Mouse (Mus musculus) heart, embryonic 11.5 days (tissue): Measurements from ENCODE around the gene Lim2. TPM values are rescaled to one million over a fixed set of nuclear protein-coding genes. Genes with fewer than 3 reads are reported as not detected.

Experiments used
- ATAC-seq: fragments of 200-750 bp; cut with Nextera tagmentation; replicated peaks from 2 replicates; pipeline ENCODE4 v1.8.0; 2017; ENCODE audit warnings: moderate library complexity; ENCODE audit not compliant: insufficient number of reproducible peaks, low FRiP score, low TSS enrichment
- H3K27ac ChIP-seq: fragments of 300-500 bp; sonication (generic); 2 replicates; pipeline ENCODE4 v1.5.1; 2014; ENCODE audit warnings: mild to moderate bottlenecking, low read depth, low read length
- H3K27me3 ChIP-seq: fragments of 300-500 bp; sonication (generic); 2 replicates; pipeline ENCODE4 v1.6.1; 2014; ENCODE audit warnings: mild to moderate bottlenecking, low read length, mixed read lengths; ENCODE audit not compliant: control insufficient read depth, insufficient read depth
- H3K36me3 ChIP-seq: fragments of 300-500 bp; sonication (generic); 2 replicates; pipeline ENCODE4 v1.6.1; 2014; ENCODE audit warnings: mild to moderate bottlenecking, low read length, moderate library complexity, mixed read lengths; ENCODE audit not compliant: control insufficient read depth, insufficient read depth
- H3K4me1 ChIP-seq: fragments of 300-500 bp; sonication (generic); 2 replicates; pipeline ENCODE4 v1.6.1; 2014; ENCODE audit warnings: low read length; ENCODE audit not compliant: control insufficient read depth, insufficient read depth
- H3K4me2 ChIP-seq: fragments of 300-500 bp; sonication (generic); 2 replicates; pipeline ENCODE4 v1.6.1; 2014; ENCODE audit warnings: mild to moderate bottlenecking, moderate library complexity
- H3K4me3 ChIP-seq: fragments of 300-500 bp; sonication (generic); 2 replicates; pipeline ENCODE4 v1.5.1; 2014; ENCODE audit warnings: low read depth, low read length
- H3K9ac ChIP-seq: fragments of 300-500 bp; sonication (generic); 2 replicates; pipeline ENCODE4 v1.6.1; 2014; ENCODE audit warnings: mild to moderate bottlenecking, low read depth, low read length, moderate library complexity
- H3K9me3 ChIP-seq: fragments of 300-500 bp; sonication (generic); replicated peaks from 2 replicates; pipeline ENCODE4 v1.6.1; 2016; ENCODE audit warnings: low read length; ENCODE audit not compliant: control insufficient read depth
- WGBS: fragments of 180-500 bp; shearing (Covaris S2); extraction: QIAGEN DNeasy Blood & Tissue Kit; methylation state at CpG from one replicate; pipeline ENCODE4 v1.1.7; 2014; ENCODE audit not compliant: insufficient replicate concordance; 5-methylcytosine and 5-hydroxymethylcytosine counted together
- polyA plus RNA-seq: library from polyadenylated mRNA; unstranded; fragments of >200 nt; fragmentation: Nextera tagmentation; extraction: Ambion mirVana; gene quantifications from 2 replicates; pipeline ENCODE4 v1.2.1, GENCODE M21; 2014

The Lim2 gene
- polyA plus RNA-seq, 1 experiment from 2014 or later: not detected

GRCm38 (mm10) chr7:43440482-43440881, 13.0 kb downstream of the Lim2 start, which contains the start of gene Cldnd2:
Cldnd2 (plus strand) TSS chr7:43440782.
- no peak within 1 kb of the TSS for H3K9ac ChIP-seq
- no peak for ATAC-seq
- H3K4me2 ChIP-seq: no peak within 1 kb of the TSS
- 76% methylated on average over 6 of the region's 6 CpGs for WGBS
- H3K27me3 ChIP-seq: peaks cover 2% of the 10 kb centered on the region; the same call in 1 of the 2 replicates
- no peaks in the 10 kb centered on the region for H3K9me3 ChIP-seq
- no peaks in the 10 kb centered on the region for H3K36me3 ChIP-seq
- peaks cover 15% of the 10 kb centered on the region for H3K4me1 ChIP-seq
- H3K27ac ChIP-seq: no peak within 1 kb of the TSS
- H3K4me3 ChIP-seq: no peak within 1 kb of the TSS

DNA sequence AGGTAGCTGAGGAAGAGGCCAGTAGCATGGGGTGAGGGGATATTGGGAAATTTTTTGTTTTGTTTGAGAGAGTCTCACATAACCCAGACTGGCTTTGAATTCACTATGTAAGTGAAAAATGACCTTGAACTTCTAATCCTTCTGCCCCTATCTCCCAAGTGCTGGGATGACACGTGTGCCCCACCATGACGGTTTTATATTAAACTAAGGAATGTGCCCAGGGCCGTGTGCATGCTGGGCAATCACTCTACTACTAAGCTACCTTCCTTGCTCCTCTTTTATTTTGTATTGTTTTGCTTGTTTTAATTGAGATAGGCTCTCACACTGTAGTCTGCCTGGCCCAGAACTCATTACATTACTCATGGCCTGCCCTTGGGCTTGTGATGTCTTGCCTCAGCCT, 13.6 kb downstream of the Lim2 start:
- H3K4me3 ChIP-seq: no peak overlapping the region
- no peak for ATAC-seq

DNA sequence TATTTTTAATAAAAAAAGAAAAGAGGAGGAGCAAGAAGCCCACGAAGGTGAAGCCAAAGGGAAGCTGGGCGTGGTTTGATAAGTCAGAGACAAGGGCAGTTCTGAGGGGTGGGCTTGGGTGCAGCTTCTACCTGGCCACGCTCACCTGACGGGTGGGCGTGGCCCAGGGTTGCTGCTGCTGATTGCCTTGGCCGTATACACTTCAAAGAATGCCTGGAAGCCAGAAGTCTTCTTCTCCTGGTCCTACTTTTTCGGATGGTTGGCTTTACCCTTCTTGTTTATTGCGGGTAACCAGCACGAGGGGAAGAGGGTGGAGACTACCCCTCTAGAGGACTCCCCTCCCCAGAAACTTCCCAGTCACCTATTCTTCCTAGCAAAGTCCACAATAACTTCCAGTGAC, 15.2 kb downstream of the Lim2 start:
- peak overlapping the region; percentile 71 for H3K4me2 ChIP-seq
- WGBS: 15% methylated on average over 6 of the region's 9 CpGs
- H3K36me3 ChIP-seq: no peaks in the 10 kb centered on the region; the same call in 1 of the 2 replicates

More for the DNA sequence above, 13.6 kb downstream of the Lim2 start:
- Histone ChIP-seq H3K9ac (no peak overlapping the region), H3K27me3 (peaks cover 2% of the 10 kb centered on the region; the same call in 1 of the 2 replicates), H3K27ac (no peak overlapping the region), H3K4me1 (peaks cover 15% of the 10 kb centered on the region), H3K36me3 (no peaks in the 10 kb centered on the region), H3K9me3 (no peaks in the 10 kb centered on the region), H3K4me2 (no peak overlapping the region)
- WGBS: 88% methylated on average over 3 of the region's 3 CpGs

DNA sequence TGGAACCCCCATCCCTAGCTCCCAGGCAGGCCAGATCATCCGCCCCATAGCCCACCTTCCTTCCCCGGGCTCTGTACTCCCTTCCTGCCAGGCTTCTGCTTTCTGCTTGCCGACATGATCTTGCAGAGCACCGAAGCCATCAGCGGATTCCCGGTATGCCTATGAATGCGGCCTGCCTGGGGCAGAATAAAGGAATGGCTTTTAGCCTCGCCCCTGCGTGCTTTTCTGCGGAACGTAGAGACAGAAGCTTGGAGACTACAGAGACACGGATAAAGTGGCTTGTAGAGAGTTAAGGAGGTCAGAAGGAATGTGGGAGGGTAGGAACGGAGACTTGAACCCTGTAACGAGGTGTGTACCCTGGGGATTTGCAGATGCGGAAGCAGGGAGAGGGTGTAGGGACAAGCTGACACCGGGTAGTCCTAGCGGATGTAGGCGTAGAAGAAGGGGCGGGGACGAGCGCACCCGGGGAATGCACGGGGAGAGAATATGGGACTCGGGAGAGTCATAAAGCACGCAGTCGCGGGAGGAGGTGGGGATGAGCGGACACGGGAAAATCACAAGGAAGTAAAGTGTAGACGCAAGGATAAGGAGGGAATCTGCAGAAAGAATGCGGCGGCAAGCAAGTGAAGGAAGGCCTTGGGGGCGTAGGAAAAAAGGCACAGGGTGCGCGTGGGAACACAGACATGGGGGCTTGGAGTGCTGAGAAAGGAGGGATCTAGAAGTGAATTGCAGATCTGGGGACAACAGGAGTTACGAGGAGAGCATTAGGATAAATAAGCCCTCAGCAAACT, 15.9 kb downstream of the Lim2 start:
- peak overlapping the region; percentile 74 for H3K9ac ChIP-seq
- ATAC-seq: peak; percentile 89
- H3K4me3 ChIP-seq: peak overlapping the region; percentile 63
- peaks cover 22% of the 10 kb centered on the region for H3K4me1 ChIP-seq
- H3K36me3 ChIP-seq: no peaks in the 10 kb centered on the region; the same call in 1 of the 2 replicates
- H3K27me3 ChIP-seq: 0 out of 2 replicates have a peak, but pooled peaks cover 2% of the 10 kb centered on the region
- H3K4me2 ChIP-seq: peak overlapping the region; percentile 71
- H3K9me3 ChIP-seq: no peaks in the 10 kb centered on the region
- H3K27ac ChIP-seq: peak overlapping the region; percentile 98
- 1% methylated on average over 36 of the region's 36 CpGs for WGBS

More for the DNA sequence above, 15.2 kb downstream of the Lim2 start:
- Histone ChIP-seq H3K27me3 (0 out of 2 replicates have a peak, but pooled peaks cover 2% of the 10 kb centered on the region), H3K4me3 (peak overlapping the region; percentile 63), H3K9ac (peak overlapping the region; percentile 74), H3K9me3 (no peaks in the 10 kb centered on the region), H3K27ac (peak overlapping the region; percentile 98), H3K4me1 (peaks cover 16% of the 10 kb centered on the region)
- no peak for ATAC-seq

DNA sequence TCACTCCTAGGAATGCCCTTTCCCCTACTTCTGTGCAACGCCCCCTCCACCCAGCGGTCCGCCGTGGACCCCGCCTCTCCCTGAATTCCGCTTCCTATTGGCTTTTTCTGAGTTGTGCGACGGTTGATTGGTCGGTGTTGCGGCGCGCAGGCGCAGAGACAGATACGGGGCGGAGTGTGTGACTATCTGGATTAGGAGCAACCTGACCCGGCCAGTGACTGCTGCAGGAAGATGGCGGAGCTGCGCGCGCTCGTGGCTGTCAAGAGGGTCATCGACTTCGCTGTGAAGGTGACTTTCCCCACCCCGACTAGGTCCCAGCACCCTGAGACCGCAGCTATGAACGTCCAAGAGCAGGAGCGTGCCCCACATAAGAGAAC, 16.4 kb downstream of the Lim2 start, which contains the start of the genes Etfb and Gm45233:
Gene Etfb, plus strand, starts transcription at position 167 of the 377 bp plus-strand sequence.
Gene Gm45233, plus strand, starts transcription at position 212 of the 377 bp plus-strand sequence.
- Histone ChIP-seq H3K36me3 (no peaks in the 10 kb centered on the region; the same call in 1 of the 2 replicates), H3K9ac (peak within 1 kb of the TSS; percentile 74), H3K4me1 (peaks cover 22% of the 10 kb centered on the region), H3K27me3 (0 out of 2 replicates have a peak, but pooled peaks cover 2% of the 10 kb centered on the region), H3K27ac (peak within 1 kb of the TSS; percentile 98), H3K4me3 (peak within 1 kb of the TSS; percentile 63), H3K9me3 (no peaks in the 10 kb centered on the region), H3K4me2 (peak within 1 kb of the TSS; percentile 71)
- 1% methylated on average over 27 of the region's 27 CpGs for WGBS
- peak; percentile 98 for ATAC-seq

GRCm38 (mm10) chr7:43447801-43448200, 20.3 kb downstream of the Lim2 start:
- 79% methylated on average over 4 of the region's 4 CpGs for WGBS
- Histone ChIP-seq H3K27ac (no peak overlapping the region), H3K4me1 (peaks cover 25% of the 10 kb centered on the region), H3K9ac (no peak overlapping the region), H3K36me3 (peaks cover 2% of the 10 kb centered on the region; the same call in 1 of the 2 replicates), H3K9me3 (no peaks in the 10 kb centered on the region), H3K4me3 (no peak overlapping the region), H3K27me3 (no peaks in the 10 kb centered on the region), H3K4me2 (no peak overlapping the region)
- ATAC-seq: no peak

GRCm38 (mm10) chr7:43448246-43448645, 20.8 kb downstream of the Lim2 start:
- Histone ChIP-seq H3K4me3 (no peak overlapping the region), H3K9ac (no peak overlapping the region), H3K9me3 (no peaks in the 10 kb centered on the region), H3K27me3 (no peaks in the 10 kb centered on the region), H3K4me2 (no peak overlapping the region), H3K27ac (no peak overlapping the region), H3K36me3 (peaks cover 4% of the 10 kb centered on the region; the same call in 1 of the 2 replicates), H3K4me1 (peaks cover 22% of the 10 kb centered on the region)
- 77% methylated on average over 2 of the region's 3 CpGs for WGBS
- no peak for ATAC-seq

DNA sequence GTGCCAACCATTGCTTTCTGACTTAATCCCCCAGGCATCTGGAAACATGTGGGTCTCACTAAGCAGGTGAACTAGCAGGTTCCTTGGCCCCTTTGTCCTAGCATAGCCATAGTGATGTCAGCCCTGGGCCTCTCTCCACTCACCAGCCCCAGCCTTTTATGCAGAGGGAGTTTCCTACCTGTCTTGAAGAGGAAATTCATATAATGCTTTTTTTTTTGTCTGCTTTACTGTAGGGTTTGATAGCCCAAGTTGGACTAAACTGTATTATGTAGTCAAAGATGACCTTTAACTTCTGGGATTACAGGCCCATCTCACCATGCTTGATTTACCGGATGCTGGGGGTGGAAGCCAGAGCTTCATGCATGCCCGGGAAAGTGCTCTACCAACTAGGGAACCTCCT, 22.3 kb downstream of the Lim2 start:
- WGBS: 93% methylated on average over 2 of the region's 2 CpGs
- ATAC-seq: no peak
- no peak overlapping the region for H3K27ac ChIP-seq
- H3K4me2 ChIP-seq: no peak overlapping the region
- H3K27me3 ChIP-seq: no peaks in the 10 kb centered on the region
- no peaks in the 10 kb centered on the region for H3K9me3 ChIP-seq
- no peak overlapping the region for H3K9ac ChIP-seq
- H3K36me3 ChIP-seq: peaks cover 14% of the 10 kb centered on the region
- H3K4me1 ChIP-seq: peaks cover 18% of the 10 kb centered on the region
- no peak overlapping the region for H3K4me3 ChIP-seq
